Mouse (Mus musculus) liver, embryonic 14.5 days (tissue): ENCODE results near the gene Naaladl2.

Source experiments
- CTCF ChIP-seq: IDR thresholded peaks from 2 replicates; pipeline ENCODE4 v1.5.1; 2016; ENCODE audit warnings: antibody characterized with exemption, low read depth, control low read depth
- EP300 ChIP-seq: IDR thresholded peaks from 2 replicates; pipeline ENCODE4 v1.6.1; 2016; ENCODE audit warnings: antibody characterized with exemption, low read depth

DNA sequence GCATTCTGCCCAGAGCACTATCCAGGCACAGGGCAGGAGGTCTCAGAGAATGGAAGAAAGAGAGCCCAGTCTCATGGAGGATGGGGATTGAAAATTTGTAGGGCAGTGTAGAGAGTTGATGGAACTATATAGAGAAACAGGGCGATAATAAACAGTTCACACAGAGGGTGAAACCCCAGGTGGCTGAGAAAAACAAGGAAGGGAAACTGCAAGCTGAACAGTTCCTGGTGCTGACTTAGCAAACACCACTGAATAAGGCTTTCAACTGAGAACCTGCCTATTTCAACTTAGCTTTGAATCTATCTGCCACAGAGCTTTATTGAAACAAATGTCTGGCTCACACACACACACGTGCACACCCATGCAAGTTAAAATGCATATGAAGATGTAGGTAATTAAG is 91.1 kb downstream of the Naaladl2 start:
- TF ChIP-seq CTCF (no peak), EP300 (no peak)
